Mouse (Mus musculus): ENCODE data around the gene Bhmt2.

The Bhmt2 gene

GRCm38 (mm10) chr13:93639636-93640035 lies 34.5 kb downstream of the Bhmt2 start:
- DNase-seq (ENCODE audit: low read depth, low spot score) = no peak

- DNase-seq (ENCODE audit: low read depth, low spot score) = no peak
Observed at GRCm38 (mm10) chr13:93637282-93638245, 36.5 kb downstream of the Bhmt2 start, which contains the start of gene Bhmt. Bhmt (minus strand) TSS chr13:93637961.

GRCm38 (mm10) chr13:93636561-93636960 lies 37.5 kb downstream of the Bhmt2 start:
- DNase-seq (ENCODE audit: low read depth, low spot score) = no peak

GRCm38 (mm10) chr13:93632927-93633326 lies 41.2 kb downstream of the Bhmt2 start:
- DNase-seq (ENCODE audit: low read depth, low spot score) = no peak

GRCm38 (mm10) chr13:93630941-93631705 lies 43.0 kb downstream of the Bhmt2 start:
- no peak for DNase-seq (ENCODE audit: low read depth, low spot score)

GRCm38 (mm10) chr13:93628861-93629260 lies 45.2 kb downstream of the Bhmt2 start:
- no peak for DNase-seq (ENCODE audit: low read depth, low spot score)

- no peak for DNase-seq (ENCODE audit: low read depth, low spot score)
Observed at GRCm38 (mm10) chr13:93614361-93614948, 59.6 kb downstream of the Bhmt2 start.

GRCm38 (mm10) chr13:93613771-93614170 lies 60.3 kb downstream of the Bhmt2 start:
- no peak for DNase-seq (ENCODE audit: low read depth, low spot score)

- peak; percentile 64 for DNase-seq (ENCODE audit: low read depth, low spot score)
Observed at GRCm38 (mm10) chr13:93612660-93613607, 61.2 kb downstream of the Bhmt2 start.

GRCm38 (mm10) chr13:93608476-93608875 lies 65.6 kb downstream of the Bhmt2 start:
- no peak for DNase-seq (ENCODE audit: low read depth, low spot score)

GRCm38 (mm10) chr13:93607701-93608100 lies 66.4 kb downstream of the Bhmt2 start:
- DNase-seq (ENCODE audit: low read depth, low spot score) = no peak

GRCm38 (mm10) chr13:93606868-93607578 lies 67.1 kb downstream of the Bhmt2 start:
- DNase-seq (ENCODE audit: low read depth, low spot score) = no peak
